Mouse (Mus musculus) G1E (cell line): Measurements from ENCODE around the gene Sap30l.

ENCODE experiments used
- CTCF ChIP-seq: IDR thresholded peaks from 2 replicates; pipeline ENCODE4 v1.5.1; 2012; ENCODE audit warnings: low read depth, low read length, inconsistent platforms, mixed read lengths
- GATA2 ChIP-seq: IDR thresholded peaks from 2 replicates; pipeline ENCODE4 v1.6.1; 2012; ENCODE audit warnings: low read depth, low read length, inconsistent platforms, borderline replicate concordance

DNA sequence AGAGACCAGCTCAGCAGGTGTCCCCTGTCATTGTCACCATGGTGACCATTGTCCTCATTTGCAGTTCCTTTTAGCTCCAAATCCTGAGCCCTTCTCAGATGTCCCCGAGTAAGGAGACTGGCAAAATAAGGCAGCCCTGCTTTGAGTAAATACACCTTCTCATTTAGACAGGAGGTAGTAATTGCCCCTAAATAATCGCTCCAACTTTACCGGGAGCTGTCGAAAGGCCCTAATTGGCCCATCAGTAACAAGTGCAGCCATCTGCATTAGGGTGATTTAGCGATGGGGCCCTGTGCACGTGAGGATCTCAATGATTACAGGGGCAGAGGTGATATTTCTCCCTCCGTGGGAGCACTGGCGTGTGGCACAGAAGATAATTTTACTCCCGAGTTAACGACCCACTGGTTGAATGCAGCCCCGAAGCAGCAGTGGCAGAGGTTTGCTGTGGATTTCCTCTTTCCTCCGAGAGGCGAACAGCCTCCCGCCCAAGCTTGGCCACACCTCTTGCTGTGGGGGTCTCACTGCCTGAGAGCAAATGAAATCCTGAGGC, 40.9 kb upstream of the Sap30l start:
- no peak for TF ChIP-seq CTCF
- TF ChIP-seq GATA2, result no peak
